Mouse (Mus musculus) C2C12 (cell line): ENCODE results near the gene Nbl1. TPM values are rescaled to one million over a fixed set of nuclear protein-coding genes. Genes with fewer than 3 reads are reported as not detected.

ENCODE experiments used
- H3K27me3 ChIP-seq: one replicate; pipeline ENCODE4 v1.6.1; 2011; ENCODE audit not compliant: control insufficient read depth, insufficient read depth, insufficient read length
- H3K36me3 ChIP-seq: one replicate; pipeline ENCODE4 v1.6.1; 2011; ENCODE audit not compliant: control insufficient read depth, insufficient read depth
- H3K4me3 ChIP-seq: one replicate; pipeline ENCODE4 v1.5.1; 2011; ENCODE audit warnings: mild to moderate bottlenecking, control low read depth; ENCODE audit not compliant: poor library complexity, insufficient read depth, severe bottlenecking
- H3K79me2 ChIP-seq: one replicate; pipeline ENCODE4 v1.6.1; 2011; ENCODE audit not compliant: control insufficient read depth, insufficient read depth
- H3K79me3 ChIP-seq: one replicate; pipeline ENCODE4 v1.6.1; 2011; ENCODE audit warnings: low read depth, control low read depth
- H3ac ChIP-seq: one replicate; pipeline ENCODE3; 2011; ENCODE audit warnings: low read depth; ENCODE audit not compliant: control insufficient read depth, insufficient read length
- CEBPB ChIP-seq: IDR thresholded peaks from one replicate; pipeline ENCODE4 v1.6.1; 2011; ENCODE audit warnings: low read depth, mild to moderate bottlenecking, control low read depth, moderate library complexity
- CTCF ChIP-seq: IDR thresholded peaks from one replicate; pipeline ENCODE4 v1.5.1; 2011; ENCODE audit not compliant: control insufficient read depth, insufficient read depth, insufficient read length
- FOSL1 ChIP-seq: IDR thresholded peaks from one replicate; pipeline ENCODE4 v1.8.0; 2011; ENCODE audit warnings: mild to moderate bottlenecking, low read length; ENCODE audit not compliant: poor library complexity, insufficient read depth, severe bottlenecking
- MAX ChIP-seq: IDR thresholded peaks from one replicate; pipeline ENCODE4 v1.6.1; 2011; ENCODE audit warnings: mild to moderate bottlenecking, control low read depth
- MYOD1 ChIP-seq: IDR thresholded peaks from one replicate; pipeline ENCODE4 v1.6.1; 2011; ENCODE audit warnings: low read depth; ENCODE audit not compliant: control insufficient read depth, insufficient read length
- MYOG ChIP-seq: IDR thresholded peaks from one replicate; pipeline ENCODE4 v1.6.1; 2011; ENCODE audit not compliant: control insufficient read depth, insufficient read length; ENCODE audit errors: extremely low read depth
- USF1 ChIP-seq: IDR thresholded peaks from one replicate; pipeline ENCODE4 v1.6.1; 2011; ENCODE audit warnings: low read depth, mild to moderate bottlenecking, control low read depth, moderate library complexity
- polyA plus RNA-seq: library from polyadenylated mRNA; unstranded; fragments of >200 nt; fragmentation: generic; extraction: Trizol; gene quantifications from one replicate; pipeline ENCODE4 v1.2.1, GENCODE M21; 2012; ENCODE audit warnings: missing spikeins

Nbl1 gene
- polyA plus RNA-seq, 1 experiment, result 61.3 TPM

GRCm38 (mm10) chr4:139057291-139057690 lies 35.5 kb downstream of the Nbl1 start:
- no peaks in the 10 kb centered on the region for H3K79me3 ChIP-seq
- TF ChIP-seq CTCF, result no peak
- no peak for TF ChIP-seq MYOG
- TF ChIP-seq FOSL1, result no peak
- TF ChIP-seq USF1, result no peak
- TF ChIP-seq MAX, result no peak
- no peak for TF ChIP-seq MYOD1
- no peak for TF ChIP-seq CEBPB
- peaks cover 24% of the 10 kb centered on the region for H3K27me3 ChIP-seq
- no peaks in the 10 kb centered on the region for H3K36me3 ChIP-seq
- no peak overlapping the region for H3K4me3 ChIP-seq
- H3ac ChIP-seq, result no peak overlapping the region
- no peaks in the 10 kb centered on the region for H3K79me2 ChIP-seq

DNA sequence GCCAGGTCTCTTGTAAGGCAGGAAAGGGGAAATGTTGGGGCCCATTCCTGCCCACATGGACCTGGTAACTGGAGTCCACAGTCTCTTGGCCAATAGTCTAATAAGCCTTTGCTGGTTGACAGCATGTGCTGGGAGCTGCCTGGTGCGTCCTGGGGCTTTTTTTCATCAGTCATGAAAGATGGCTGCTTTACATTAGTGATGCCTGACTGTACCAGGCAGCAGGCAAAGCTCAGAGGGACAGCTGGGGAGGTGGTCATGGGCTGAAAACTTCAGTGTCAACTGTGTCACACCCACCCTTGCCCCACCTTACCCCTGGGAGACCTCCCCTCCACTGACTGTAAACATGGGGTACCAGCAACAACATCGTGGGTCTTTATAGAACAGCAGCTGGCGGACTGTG lies 37.0 kb downstream of the Nbl1 start:
- Histone ChIP-seq H3K4me3 (no peak overlapping the region), H3K79me3 (no peaks in the 10 kb centered on the region), H3K79me2 (no peaks in the 10 kb centered on the region), H3K36me3 (no peaks in the 10 kb centered on the region), H3K27me3 (peaks cover 31% of the 10 kb centered on the region), H3ac (no peak overlapping the region)
- TF ChIP-seq USF1 (no peak), MYOG (no peak), CEBPB (no peak), FOSL1 (no peak), MYOD1 (no peak), MAX (no peak), CTCF (no peak)

- Histone ChIP-seq H3K36me3 (no peaks in the 10 kb centered on the region), H3K79me3 (no peaks in the 10 kb centered on the region), H3K4me3 (no peak overlapping the region), H3K79me2 (no peaks in the 10 kb centered on the region), H3ac (no peak overlapping the region), H3K27me3 (peaks cover 32% of the 10 kb centered on the region)
- no peak for TF ChIP-seq CEBPB
- TF ChIP-seq MYOG, result no peak
- TF ChIP-seq USF1, result no peak
- TF ChIP-seq MAX, result no peak
- TF ChIP-seq MYOD1, result no peak
Measured at GRCm38 (mm10) chr4:139055336-139055735, 37.5 kb downstream of the Nbl1 start.

DNA sequence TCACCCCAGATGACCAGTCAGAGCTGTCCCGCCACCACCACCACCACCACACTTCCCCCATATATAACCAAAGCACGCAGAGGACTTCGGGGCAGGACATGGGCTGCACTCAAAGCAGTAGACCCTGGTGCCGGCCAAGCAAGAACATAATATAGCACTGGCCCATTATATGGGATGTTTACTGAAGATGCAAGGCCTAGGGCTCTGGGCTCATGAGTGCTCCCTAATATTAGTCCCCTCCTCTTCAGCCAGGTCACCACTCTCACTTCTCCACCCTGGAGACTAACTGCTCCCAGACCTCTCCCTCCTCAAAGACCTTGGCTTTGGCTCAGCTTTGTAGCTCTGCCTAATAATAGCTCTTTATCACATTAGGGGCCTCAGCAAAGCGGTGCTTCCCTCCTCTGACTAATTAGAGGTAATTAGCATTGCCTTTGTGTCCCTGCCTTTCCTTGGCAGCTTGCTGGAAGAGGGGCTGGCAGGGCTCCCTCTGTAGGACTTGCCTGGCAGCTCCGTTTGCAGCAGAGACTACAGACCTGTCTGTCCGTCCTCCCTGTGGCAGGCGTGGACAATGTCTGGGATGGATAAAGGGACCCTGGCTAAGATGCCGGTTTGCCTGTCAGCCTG lies 38.4 kb downstream of the Nbl1 start:
- no peak for TF ChIP-seq MAX
- Histone ChIP-seq H3K79me3 (no peaks in the 10 kb centered on the region), H3ac (no peak overlapping the region), H3K79me2 (no peaks in the 10 kb centered on the region), H3K27me3 (peaks cover 32% of the 10 kb centered on the region), H3K36me3 (no peaks in the 10 kb centered on the region), H3K4me3 (no peak overlapping the region)

DNA sequence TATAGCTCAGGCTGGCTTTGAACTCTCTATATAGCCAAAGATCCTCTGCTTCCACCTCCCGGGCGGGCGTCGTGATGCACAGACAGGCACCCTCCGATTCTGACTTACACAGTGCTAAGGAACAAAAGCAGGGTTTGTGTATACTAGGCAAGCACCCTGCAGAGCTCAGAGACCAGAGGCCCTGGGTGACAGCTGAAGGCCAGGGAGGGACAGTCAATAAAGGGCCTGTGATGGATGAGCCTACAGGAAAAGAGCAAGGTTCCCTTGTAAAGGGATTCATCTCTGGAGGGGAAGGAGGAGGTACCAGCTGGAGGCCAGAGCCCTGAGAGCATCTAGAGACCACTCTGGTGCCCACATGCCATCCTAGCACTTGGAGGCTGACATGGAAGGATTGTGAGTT lies 39.4 kb downstream of the Nbl1 start:
- Histone ChIP-seq H3ac (no peak overlapping the region), H3K79me2 (no peaks in the 10 kb centered on the region), H3K36me3 (no peaks in the 10 kb centered on the region), H3K4me3 (no peak overlapping the region), H3K27me3 (peaks cover 32% of the 10 kb centered on the region), H3K79me3 (no peaks in the 10 kb centered on the region)
- TF ChIP-seq MAX, result no peak

DNA sequence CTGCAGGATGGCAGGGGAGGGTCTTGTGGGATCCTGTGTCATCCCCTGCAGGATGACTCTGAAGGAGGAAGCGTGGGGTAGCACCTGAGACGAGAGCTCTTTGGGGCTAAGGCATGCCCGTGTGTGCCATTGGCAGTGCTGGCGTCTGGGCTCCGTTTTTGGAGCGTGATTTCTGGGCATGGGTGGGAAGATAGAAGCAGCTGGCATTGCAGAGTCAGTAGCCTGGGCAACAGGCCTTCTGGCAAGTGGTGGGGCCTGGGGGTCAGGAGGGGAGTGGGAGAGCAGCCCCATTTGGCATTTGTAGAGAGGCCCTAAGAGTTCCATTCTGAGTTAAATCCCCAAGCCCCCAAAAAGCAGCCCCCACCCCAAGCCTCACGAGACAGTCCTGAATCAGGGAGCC lies 40.0 kb downstream of the Nbl1 start:
- no peaks in the 10 kb centered on the region for H3K79me2 ChIP-seq
- H3ac ChIP-seq, result no peak overlapping the region
- H3K4me3 ChIP-seq, result no peak overlapping the region
- H3K27me3 ChIP-seq, result peaks cover 32% of the 10 kb centered on the region
- H3K79me3 ChIP-seq, result no peaks in the 10 kb centered on the region
- H3K36me3 ChIP-seq, result no peaks in the 10 kb centered on the region
- TF ChIP-seq FOSL1 (no peak), USF1 (no peak), MAX (no peak), MYOG (no peak), MYOD1 (no peak), CEBPB (no peak)
